Mouse (Mus musculus) kidney, embryonic 16.5 days (tissue): ENCODE data around the gene Klrb1a. TPM values are rescaled to one million over a fixed set of nuclear protein-coding genes. Genes with fewer than 3 reads are reported as not detected.

ENCODE experiments used
- ATAC-seq: fragments of 200-750 bp; cut with Nextera tagmentation; 2 replicates; pipeline ENCODE4 v1.8.0; 2017; ENCODE audit warnings: moderate TSS enrichment; ENCODE audit not compliant: low FRiP score, low TSS enrichment
- H3K27ac ChIP-seq: fragments of 300-500 bp; sonication (generic); 2 replicates; pipeline ENCODE4 v1.5.1; 2014; ENCODE audit warnings: low read length
- H3K27me3 ChIP-seq: fragments of 300-500 bp; sonication (generic); 2 replicates; pipeline ENCODE4 v1.6.1; 2014; ENCODE audit warnings: low read length, control low read depth, mixed read lengths; ENCODE audit not compliant: insufficient read depth
- H3K36me3 ChIP-seq: fragments of 300-500 bp; sonication (generic); 2 replicates; pipeline ENCODE4 v1.6.1; 2014; ENCODE audit warnings: low read length, control low read depth, mixed read lengths; ENCODE audit not compliant: insufficient read depth
- H3K4me1 ChIP-seq: fragments of 300-500 bp; sonication (generic); 2 replicates; pipeline ENCODE4 v1.6.1; 2014; ENCODE audit warnings: low read length, control low read depth, mixed read lengths; ENCODE audit not compliant: insufficient read depth
- H3K4me2 ChIP-seq: fragments of 300-500 bp; sonication (generic); replicated peaks from 2 replicates; pipeline ENCODE4 v1.6.1; 2014; ENCODE audit warnings: low read depth, low read length
- H3K4me3 ChIP-seq: fragments of 300-500 bp; sonication (generic); 2 replicates; pipeline ENCODE4 v1.5.1; 2014; ENCODE audit warnings: mild to moderate bottlenecking, low read length
- H3K9ac ChIP-seq: fragments of 300-500 bp; sonication (generic); replicated peaks from 2 replicates; pipeline ENCODE4 v1.6.1; 2014; ENCODE audit warnings: low read length
- H3K9me3 ChIP-seq: fragments of 300-500 bp; sonication (generic); 2 replicates; pipeline ENCODE4 v1.6.1; 2016; ENCODE audit warnings: low read length, control low read depth
- WGBS: fragments of 180-500 bp; shearing (Covaris S2); extraction: QIAGEN DNeasy Blood & Tissue Kit; methylation state at CpG from one replicate; pipeline ENCODE4 v1.1.7; 2014; 5-methylcytosine and 5-hydroxymethylcytosine counted together
- polyA plus RNA-seq: library from polyadenylated mRNA; unstranded; fragments of >200 nt; fragmentation: Nextera tagmentation; extraction: Ambion mirVana; gene quantifications from 2 replicates; pipeline ENCODE4 v1.2.1, GENCODE M21; 2015

The Klrb1a gene
- polyA plus RNA-seq, 1 experiment from 2014 or later: not detected

GRCm38 (mm10) chr6:128604512-128604911 is 18.8 kb downstream of the Klrb1a start:
- 33% methylated on average over 5 of the region's 5 CpGs for WGBS
- ATAC-seq: no peak

GRCm38 (mm10) chr6:128602463-128603201 is 20.7 kb downstream of the Klrb1a start:
- H3K27ac ChIP-seq: no peak overlapping the region
- H3K27me3 ChIP-seq: no peaks in the 10 kb centered on the region
- WGBS: 65% methylated on average over 10 of the region's 10 CpGs
- no peaks in the 10 kb centered on the region for H3K9me3 ChIP-seq
- no peak overlapping the region for H3K4me2 ChIP-seq
- no peak overlapping the region for H3K9ac ChIP-seq
- H3K4me1 ChIP-seq: peaks cover 3% of the 10 kb centered on the region; the same call in 1 of the 2 replicates
- ATAC-seq: no peak
- no peaks in the 10 kb centered on the region for H3K36me3 ChIP-seq
- H3K4me3 ChIP-seq: no peak overlapping the region

More at GRCm38 (mm10) chr6:128604512-128604911, 18.8 kb downstream of the Klrb1a start:
- no peak overlapping the region for H3K27ac ChIP-seq
- H3K27me3 ChIP-seq: no peaks in the 10 kb centered on the region
- no peak overlapping the region for H3K9ac ChIP-seq
- H3K36me3 ChIP-seq: no peaks in the 10 kb centered on the region
- H3K9me3 ChIP-seq: no peaks in the 10 kb centered on the region
- no peak overlapping the region for H3K4me3 ChIP-seq
- no peaks in the 10 kb centered on the region for H3K4me1 ChIP-seq
- no peak overlapping the region for H3K4me2 ChIP-seq

GRCm38 (mm10) chr6:128602026-128602425 is 21.3 kb downstream of the Klrb1a start:
- Histone ChIP-seq H3K27ac (no peak overlapping the region), H3K4me1 (peaks cover 7% of the 10 kb centered on the region), H3K27me3 (no peaks in the 10 kb centered on the region), H3K9me3 (no peaks in the 10 kb centered on the region), H3K4me2 (no peak overlapping the region), H3K4me3 (no peak overlapping the region), H3K36me3 (no peaks in the 10 kb centered on the region), H3K9ac (no peak overlapping the region)
- no peak for ATAC-seq
- WGBS: 40% methylated on average over 3 of the region's 3 CpGs

GRCm38 (mm10) chr6:128599555-128599954 is 23.8 kb downstream of the Klrb1a start:
- Histone ChIP-seq H3K4me2 (no peak overlapping the region), H3K4me3 (no peak overlapping the region), H3K36me3 (no peaks in the 10 kb centered on the region), H3K9ac (no peak overlapping the region), H3K27ac (no peak overlapping the region), H3K4me1 (peaks cover 10% of the 10 kb centered on the region), H3K27me3 (no peaks in the 10 kb centered on the region), H3K9me3 (no peaks in the 10 kb centered on the region)
- 71% methylated on average over 4 of the region's 4 CpGs for WGBS
- no peak for ATAC-seq

GRCm38 (mm10) chr6:128598256-128599047 is 24.9 kb downstream of the Klrb1a start:
- no peak for ATAC-seq
- Histone ChIP-seq H3K36me3 (no peaks in the 10 kb centered on the region), H3K4me1 (peaks cover 10% of the 10 kb centered on the region), H3K4me2 (no peak overlapping the region), H3K4me3 (no peak overlapping the region), H3K27ac (no peak overlapping the region), H3K27me3 (no peaks in the 10 kb centered on the region), H3K9me3 (no peaks in the 10 kb centered on the region), H3K9ac (no peak overlapping the region)
- WGBS: 33% methylated on average over 2 of the region's 2 CpGs

GRCm38 (mm10) chr6:128597121-128597522 is 26.2 kb downstream of the Klrb1a start:
- Histone ChIP-seq H3K4me1 (peaks cover 10% of the 10 kb centered on the region), H3K9me3 (no peaks in the 10 kb centered on the region), H3K27me3 (no peaks in the 10 kb centered on the region), H3K4me2 (peak overlapping the region; percentile 59), H3K4me3 (peak overlapping the region; percentile 36), H3K36me3 (no peaks in the 10 kb centered on the region), H3K27ac (peak overlapping the region; percentile 52), H3K9ac (peak overlapping the region; percentile 56)
- ATAC-seq: peak; percentile 98
- WGBS: under 1% methylated on average over 9 of the region's 9 CpGs

- Histone ChIP-seq H3K27ac (no peak overlapping the region), H3K4me2 (no peak overlapping the region), H3K4me3 (no peak overlapping the region), H3K36me3 (no peaks in the 10 kb centered on the region), H3K4me1 (peaks cover 10% of the 10 kb centered on the region), H3K9me3 (no peaks in the 10 kb centered on the region), H3K27me3 (no peaks in the 10 kb centered on the region), H3K9ac (no peak overlapping the region)
- ATAC-seq: no peak
- WGBS: 85% methylated on average over 9 of the region's 9 CpGs
These were observed 28.7 kb downstream of the Klrb1a start for GRCm38 (mm10) chr6:128594651-128595050.

- ATAC-seq: no peak
- Histone ChIP-seq H3K9ac (no peak overlapping the region), H3K27me3 (no peaks in the 10 kb centered on the region), H3K4me3 (no peak overlapping the region), H3K4me2 (no peak overlapping the region), H3K9me3 (no peaks in the 10 kb centered on the region), H3K4me1 (no peaks in the 10 kb centered on the region), H3K27ac (no peak overlapping the region), H3K36me3 (no peaks in the 10 kb centered on the region)
- 69% methylated on average over 3 of the region's 4 CpGs for WGBS
These were observed 33.9 kb downstream of the Klrb1a start for GRCm38 (mm10) chr6:128589426-128589825.

GRCm38 (mm10) chr6:128587619-128588018 is 35.7 kb downstream of the Klrb1a start:
- H3K4me2 ChIP-seq: no peak overlapping the region
- WGBS: 72% methylated on average over 6 of the region's 6 CpGs
- no peaks in the 10 kb centered on the region for H3K36me3 ChIP-seq
- no peaks in the 10 kb centered on the region for H3K9me3 ChIP-seq
- H3K9ac ChIP-seq: no peak overlapping the region
- no peaks in the 10 kb centered on the region for H3K27me3 ChIP-seq
- no peak overlapping the region for H3K4me3 ChIP-seq
- no peak overlapping the region for H3K27ac ChIP-seq
- H3K4me1 ChIP-seq: no peaks in the 10 kb centered on the region
- ATAC-seq: no peak
